Mouse (Mus musculus) G1E (cell line): ENCODE data around the gene Apobec3.

Experiments used
- CTCF ChIP-seq: IDR thresholded peaks from 2 replicates; pipeline ENCODE4 v1.5.1; 2012; ENCODE audit warnings: low read depth, low read length, inconsistent platforms, mixed read lengths
- GATA1 ChIP-seq: IDR thresholded peaks from 2 replicates; pipeline ENCODE4 v1.6.1; 2012; ENCODE audit warnings: borderline replicate concordance, low read length, inconsistent platforms, mixed read lengths
- POLR2AphosphoS5 ChIP-seq: IDR thresholded peaks from 2 replicates; pipeline ENCODE4 v1.6.1; 2012; ENCODE audit warnings: low read depth, low read length, inconsistent platforms; ENCODE audit not compliant: insufficient replicate concordance

DNA sequence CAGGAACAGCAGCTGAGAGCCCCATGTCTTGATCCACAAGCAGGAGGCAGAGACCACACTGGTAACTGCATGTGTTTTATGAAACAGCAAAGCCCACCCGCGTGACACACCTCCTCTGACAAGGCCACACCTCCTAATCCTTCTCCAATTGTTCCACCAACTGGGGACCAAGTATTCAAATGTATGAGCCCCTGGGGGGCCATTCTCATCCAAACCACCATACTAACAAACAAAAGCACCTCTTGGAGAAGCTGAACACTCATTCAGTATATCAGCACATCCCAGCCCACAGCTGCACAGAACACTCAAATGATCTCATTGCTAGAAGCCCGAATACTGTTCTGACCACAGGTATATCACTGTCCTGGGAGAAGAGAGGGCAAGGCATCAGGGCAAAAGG, 52.1 kb downstream of the Apobec3 start:
- no peak for TF ChIP-seq CTCF
- TF ChIP-seq POLR2AphosphoS5 = no peak
- TF ChIP-seq GATA1 = no peak
